Mouse (Mus musculus): ENCODE results near the gene Cxcr1. TPM values are rescaled to one million over a fixed set of nuclear protein-coding genes. Genes with fewer than 3 reads are reported as not detected.

Cxcr1 gene
- total RNA-seq (2021) = not detected

GRCm38 (mm10) chr1:74194445-74194844, at the start of gene Cxcr1:
TSS of gene Cxcr1 (minus strand) at chr1:74194631.
- DNase-seq (ENCODE audit: extremely low spot score in 1 of 2, low spot score in 1 of 2) = no peak

- DNase-seq (ENCODE audit: extremely low spot score in 1 of 2, low spot score in 1 of 2) = no peak
Observed at GRCm38 (mm10) chr1:74240832-74241231, 46.4 kb upstream of the Cxcr1 start.

GRCm38 (mm10) chr1:74240311-74240710, 45.9 kb upstream of the Cxcr1 start:
- peak; percentile 29 to 46 for DNase-seq (ENCODE audit: extremely low spot score in 1 of 2, low spot score in 1 of 2)

GRCm38 (mm10) chr1:74239618-74240017, 45.2 kb upstream of the Cxcr1 start:
- DNase-seq (ENCODE audit: extremely low spot score in 1 of 2, low spot score in 1 of 2) = peak in 1 of 2 experiments; percentile 23

- DNase-seq (ENCODE audit: extremely low spot score in 1 of 2, low spot score in 1 of 2) = no peak
Observed at GRCm38 (mm10) chr1:74239162-74239561, 44.7 kb upstream of the Cxcr1 start.

GRCm38 (mm10) chr1:74238136-74238535, 43.7 kb upstream of the Cxcr1 start:
- DNase-seq (ENCODE audit: extremely low spot score in 1 of 2, low spot score in 1 of 2) = no peak

- no peak for DNase-seq (ENCODE audit: extremely low spot score in 1 of 2, low spot score in 1 of 2)
Observed at GRCm38 (mm10) chr1:74237671-74238070, 43.2 kb upstream of the Cxcr1 start.

GRCm38 (mm10) chr1:74236590-74237317, 42.3 kb upstream of the Cxcr1 start:
- peak; percentile 19 to 34 for DNase-seq (ENCODE audit: extremely low spot score in 1 of 2, low spot score in 1 of 2)

GRCm38 (mm10) chr1:74235938-74236589, 41.6 kb upstream of the Cxcr1 start, which contains the start of gene Arpc2:
TSS of gene Arpc2 (plus strand) at chr1:74236084.
- peak; percentile 87 to 92 for DNase-seq (ENCODE audit: extremely low spot score in 1 of 2, low spot score in 1 of 2)

GRCm38 (mm10) chr1:74230992-74231391, 36.6 kb upstream of the Cxcr1 start:
- DNase-seq (ENCODE audit: extremely low spot score in 1 of 2, low spot score in 1 of 2) = no peak

GRCm38 (mm10) chr1:74229942-74230341, 35.5 kb upstream of the Cxcr1 start:
- DNase-seq (ENCODE audit: extremely low spot score in 1 of 2, low spot score in 1 of 2) = no peak

- no peak for DNase-seq (ENCODE audit: extremely low spot score in 1 of 2, low spot score in 1 of 2)
Observed at GRCm38 (mm10) chr1:74227317-74227716, 32.9 kb upstream of the Cxcr1 start.

- DNase-seq (ENCODE audit: extremely low spot score in 1 of 2, low spot score in 1 of 2) = no peak
Observed at GRCm38 (mm10) chr1:74219922-74220321, 25.5 kb upstream of the Cxcr1 start.

- DNase-seq (ENCODE audit: extremely low spot score in 1 of 2, low spot score in 1 of 2) = no peak
Observed at GRCm38 (mm10) chr1:74208941-74209340, 14.5 kb upstream of the Cxcr1 start.

- peak in 1 of 2 experiments; percentile 60 for DNase-seq (ENCODE audit: extremely low spot score in 1 of 2, low spot score in 1 of 2)
Observed at GRCm38 (mm10) chr1:74207906-74208305, 13.5 kb upstream of the Cxcr1 start.

GRCm38 (mm10) chr1:74206642-74207041, 12.2 kb upstream of the Cxcr1 start:
- DNase-seq (ENCODE audit: extremely low spot score in 1 of 2, low spot score in 1 of 2) = no peak

- DNase-seq (ENCODE audit: extremely low spot score in 1 of 2, low spot score in 1 of 2) = no peak
Observed at GRCm38 (mm10) chr1:74205881-74206280, 11.4 kb upstream of the Cxcr1 start.

- DNase-seq (ENCODE audit: extremely low spot score in 1 of 2, low spot score in 1 of 2) = no peak
Observed at GRCm38 (mm10) chr1:74203457-74203856, 9.0 kb upstream of the Cxcr1 start.

GRCm38 (mm10) chr1:74201048-74201844, 6.8 kb upstream of the Cxcr1 start:
- DNase-seq (ENCODE audit: extremely low spot score in 1 of 2, low spot score in 1 of 2) = no peak

GRCm38 (mm10) chr1:74199046-74199445, 4.6 kb upstream of the Cxcr1 start:
- no peak for DNase-seq (ENCODE audit: extremely low spot score in 1 of 2, low spot score in 1 of 2)

All from layer of hippocampus, postnatal 25 days (tissue).